Mouse (Mus musculus) T-helper 1 cell (primary cell): ENCODE measurements around the gene Sptbn2.

ENCODE experiments used
- in situ Hi-C: fragments of 300-600 bp; cut with MboI, MseI; formaldehyde crosslinking; loops from one replicate; pipeline ENCODE4 v1.15.1; 2025; ENCODE audit warnings: high pct_unique_total_duplicates

Sptbn2 gene

DNA sequence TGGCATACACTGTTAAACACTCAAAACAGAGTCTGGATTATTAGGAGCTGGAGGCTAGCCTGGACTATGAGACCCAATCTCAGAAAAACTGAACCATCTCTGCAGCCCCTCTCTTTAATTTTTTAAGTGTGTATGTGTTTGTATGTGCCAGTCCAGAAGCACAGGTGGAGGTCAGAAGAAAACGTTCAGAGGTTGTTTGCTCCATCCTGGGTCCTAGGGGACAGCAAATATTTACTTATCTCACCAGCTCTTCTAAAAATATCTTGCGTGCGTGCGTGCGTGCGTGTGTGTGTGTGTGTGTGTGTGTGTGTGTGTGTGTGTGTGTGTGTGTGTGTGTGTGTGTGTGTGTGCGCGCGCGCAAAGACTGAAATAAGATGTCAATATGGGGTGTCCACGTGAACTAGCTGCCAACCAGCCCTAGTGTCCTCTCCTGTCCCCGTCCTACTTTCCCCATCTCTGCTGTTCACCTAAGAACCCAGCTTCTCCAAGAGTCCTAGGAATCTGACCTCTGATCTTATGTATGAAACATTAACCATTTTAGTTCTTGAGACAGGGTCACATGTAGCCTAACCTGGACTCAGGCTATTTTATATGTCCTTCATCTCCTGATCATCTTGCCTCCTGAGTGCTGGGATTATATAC lies 56.7 kb downstream of the Sptbn2 start:
- in situ Hi-C loops: no loop called here

- in situ Hi-C loops: no loop called here
Measured at GRCm38 (mm10) chr19:4772785-4773184, 61.8 kb downstream of the Sptbn2 start.

DNA sequence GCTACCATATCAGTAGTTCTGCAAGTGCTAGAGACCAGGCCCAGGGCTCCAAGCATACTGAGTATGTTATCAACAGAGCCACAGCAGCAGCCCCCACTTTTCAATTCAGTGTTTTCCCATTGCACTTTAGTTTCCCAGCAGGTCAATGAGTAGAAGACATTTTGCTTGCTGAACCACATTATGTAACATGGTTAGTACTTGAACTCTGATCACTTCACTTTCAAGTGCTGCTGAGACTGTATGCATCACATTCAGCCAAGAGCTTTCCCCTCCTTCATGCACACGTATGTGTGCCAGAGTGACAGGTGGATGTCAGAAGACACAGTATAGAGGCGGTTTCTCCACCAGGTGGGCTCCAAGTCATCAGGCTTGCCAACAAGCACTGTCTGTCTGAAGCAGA lies 71.9 kb downstream of the Sptbn2 start:
- in situ Hi-C loops: no loop called here

GRCm38 (mm10) chr19:4785206-4785605 lies 74.2 kb downstream of the Sptbn2 start:
- in situ Hi-C loops: no loop called here

DNA sequence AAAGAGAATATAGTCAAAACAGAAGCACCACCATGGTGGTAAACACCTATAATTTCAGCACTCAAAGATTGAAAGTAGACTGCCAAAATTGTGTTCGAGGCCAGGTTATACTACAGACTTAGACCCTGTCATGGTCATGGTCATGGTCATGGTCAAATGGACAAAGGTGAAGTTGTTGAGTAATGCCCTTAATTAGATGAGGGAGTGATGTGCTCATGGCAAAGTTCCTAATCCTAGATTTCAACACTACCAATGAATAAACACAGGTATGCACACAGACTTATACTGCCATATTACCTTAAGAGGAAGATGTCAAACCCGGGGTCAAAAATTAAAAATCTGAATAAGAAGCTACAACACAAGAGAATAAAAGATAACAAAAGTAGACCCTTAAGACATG lies 75.3 kb downstream of the Sptbn2 start:
- in situ Hi-C loops: no loop called here

DNA sequence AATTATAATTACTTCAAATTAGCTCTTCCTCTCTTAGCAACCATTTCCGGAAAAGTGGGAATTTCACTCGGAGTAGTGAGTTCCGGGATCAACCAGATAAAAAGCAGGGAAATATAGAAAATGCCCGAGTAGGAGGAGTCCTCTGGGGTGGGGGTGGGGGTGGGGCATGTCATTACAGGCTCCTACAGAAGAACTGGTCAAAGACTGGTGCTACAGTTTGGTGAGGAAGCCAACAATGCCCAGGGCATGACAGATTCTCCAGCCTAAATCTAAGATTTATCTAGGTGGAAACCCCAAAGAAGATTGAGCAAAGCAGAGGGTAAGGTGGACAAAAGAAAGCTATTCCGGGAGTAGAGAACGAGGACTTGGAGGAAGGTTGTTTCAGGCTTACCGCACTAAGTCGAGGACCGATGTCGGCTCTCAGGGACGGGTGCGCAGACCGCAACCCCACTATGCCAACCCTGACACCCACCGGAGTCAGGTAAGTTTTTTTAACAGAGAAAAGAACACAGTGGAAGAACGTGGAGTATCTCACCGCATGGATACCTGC lies 82.4 kb downstream of the Sptbn2 start:
- in situ Hi-C loops: loop anchor here (5.0 kb wide), 2 partner anchors 36 to 741 kb away; partner anchors contain the start of gene Rbm4b

DNA sequence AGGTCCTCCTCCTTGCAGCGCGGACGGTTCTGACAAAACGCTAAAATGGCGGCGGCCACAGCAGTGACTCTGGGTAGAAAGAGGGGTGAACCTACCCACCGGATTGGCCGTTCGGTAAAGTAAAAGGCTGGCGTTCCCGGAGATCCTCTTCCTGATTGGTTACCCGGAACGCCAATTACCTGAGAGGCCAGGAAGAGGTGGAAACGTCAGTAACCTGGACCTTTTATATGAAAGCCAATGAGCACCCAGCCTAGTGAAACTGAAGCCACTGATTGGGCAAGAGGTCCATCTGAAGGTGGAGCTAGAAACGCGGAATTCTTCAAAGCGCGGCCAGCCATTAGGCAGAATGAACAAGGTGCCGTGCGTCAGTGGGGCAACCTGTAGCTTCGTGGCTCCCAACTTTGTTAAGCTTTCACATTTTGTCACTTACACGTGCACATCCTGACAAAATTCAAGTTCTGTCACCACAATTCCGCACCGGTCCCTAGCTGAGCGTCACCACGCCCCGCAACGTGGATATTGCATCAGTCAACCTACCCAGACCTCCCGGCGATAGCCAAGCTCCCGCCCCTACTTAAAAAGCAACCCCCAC lies 83.0 kb downstream of the Sptbn2 start, which contains the start of gene Rbm4:
Gene Rbm4, minus strand, starts transcription at position 71 of the 592 bp plus-strand sequence.
- in situ Hi-C loops: loop anchor here (5.0 kb wide), 2 partner anchors 37 to 742 kb away; partner anchors contain the start of gene Rbm4b

DNA sequence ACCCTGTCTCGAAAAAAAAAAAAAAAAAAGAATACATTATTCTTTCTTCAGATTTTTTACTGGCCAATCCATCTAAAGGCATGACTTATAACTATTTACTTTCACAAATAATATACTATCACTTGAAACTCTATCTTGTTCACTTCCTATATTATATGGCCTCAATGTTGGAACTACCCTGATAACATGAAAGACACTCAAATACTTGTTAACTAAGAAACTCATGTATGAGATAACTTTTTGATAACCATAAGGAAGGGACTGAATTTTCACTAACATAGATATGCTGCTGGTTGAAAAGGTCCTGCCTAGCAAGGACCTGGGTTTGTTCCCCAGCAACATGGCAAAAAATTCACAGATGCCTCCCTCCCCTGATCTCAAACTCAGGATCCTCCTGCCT lies 85.0 kb downstream of the Sptbn2 start:
- in situ Hi-C loops: no loop called here

GRCm38 (mm10) chr19:4797846-4798245 lies 86.9 kb downstream of the Sptbn2 start:
- in situ Hi-C loops: no loop called here

GRCm38 (mm10) chr19:4799083-4799482 lies 88.1 kb downstream of the Sptbn2 start:
- in situ Hi-C loops: no loop called here
